Mouse (Mus musculus): ENCODE data around the gene Sec22a. TPM values are rescaled to one million over a fixed set of nuclear protein-coding genes. Genes with fewer than 3 reads are reported as not detected.

The Sec22a gene
- polyA plus RNA-seq, 1 experiment from 2014 or later, result 11.8 TPM

DNA sequence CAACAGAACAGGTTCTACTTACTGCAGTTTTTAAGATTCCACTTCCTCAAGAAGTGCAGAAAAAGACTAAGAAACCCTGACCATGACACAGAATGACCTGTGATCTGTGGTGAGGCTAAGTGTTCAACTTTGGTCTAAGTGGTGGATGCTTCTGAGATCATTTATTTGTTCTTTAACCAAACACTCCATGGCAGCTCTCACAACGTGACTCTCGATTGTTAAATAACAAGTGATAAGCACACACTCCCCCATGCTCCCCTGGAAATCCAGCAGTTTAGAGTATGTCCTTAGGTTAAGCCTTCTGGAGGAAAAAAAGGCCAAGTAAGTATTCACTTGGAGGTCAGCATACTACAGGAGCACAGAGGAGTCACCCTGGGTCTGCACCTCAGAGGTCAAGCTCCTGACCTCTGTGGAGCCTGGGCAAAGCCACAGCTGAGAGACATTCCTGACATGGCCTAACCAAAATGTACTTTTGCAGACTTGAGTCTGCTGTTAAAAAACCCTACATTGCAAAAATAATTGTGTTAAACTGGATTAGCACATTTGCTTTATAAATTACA, 53.1 kb downstream of the Sec22a start:
- 48% methylated on average over 2 of the region's 2 CpGs for WGBS (ENCODE audit: insufficient replicate concordance)
- no peak for DNase-seq
- no peak for ATAC-seq (ENCODE audit: low read depth)
- Histone ChIP-seq H3K4me1 (replicated peaks) (peaks cover 5% of the 10 kb centered on the region), H3K27ac (no peak overlapping the region), H3K4me2 (no peak overlapping the region), H3K36me3 (no peaks in the 10 kb centered on the region), H3K9me3 (replicated peaks) (no peaks in the 10 kb centered on the region), H3K27me3 (no peaks in the 10 kb centered on the region), H3K4me3 (replicated peaks) (no peak overlapping the region), H3K9ac (no peak overlapping the region)

DNA sequence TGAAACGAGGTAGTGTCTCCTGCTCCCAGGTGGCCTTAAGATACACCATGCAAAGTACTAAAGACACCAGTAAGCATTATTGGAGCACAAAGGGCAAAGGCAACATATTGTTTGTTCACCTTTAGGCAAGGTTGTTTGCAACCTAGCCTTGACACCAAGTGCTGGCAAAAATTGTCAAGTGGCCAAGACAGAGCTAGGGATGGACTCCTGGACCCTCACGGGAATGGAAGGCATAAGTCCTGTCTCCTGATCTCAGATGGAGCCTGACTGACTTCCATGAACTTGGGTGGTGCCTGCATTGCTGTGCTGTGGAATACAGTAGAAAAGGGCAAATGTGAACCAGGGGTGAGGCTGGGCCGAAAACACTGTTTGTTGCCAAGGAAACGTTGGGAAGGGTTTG, 54.1 kb downstream of the Sec22a start:
- Histone ChIP-seq H3K27me3 (no peaks in the 10 kb centered on the region), H3K4me3 (replicated peaks) (no peak overlapping the region), H3K27ac (no peak overlapping the region), H3K4me2 (no peak overlapping the region), H3K9ac (no peak overlapping the region), H3K36me3 (no peaks in the 10 kb centered on the region), H3K9me3 (replicated peaks) (no peaks in the 10 kb centered on the region), H3K4me1 (replicated peaks) (peaks cover 5% of the 10 kb centered on the region)
- DNase-seq (no peak), ATAC-seq (ENCODE audit: low read depth) (no peak)
- 61% methylated on average over 4 of the region's 4 CpGs for WGBS (ENCODE audit: insufficient replicate concordance)

DNA sequence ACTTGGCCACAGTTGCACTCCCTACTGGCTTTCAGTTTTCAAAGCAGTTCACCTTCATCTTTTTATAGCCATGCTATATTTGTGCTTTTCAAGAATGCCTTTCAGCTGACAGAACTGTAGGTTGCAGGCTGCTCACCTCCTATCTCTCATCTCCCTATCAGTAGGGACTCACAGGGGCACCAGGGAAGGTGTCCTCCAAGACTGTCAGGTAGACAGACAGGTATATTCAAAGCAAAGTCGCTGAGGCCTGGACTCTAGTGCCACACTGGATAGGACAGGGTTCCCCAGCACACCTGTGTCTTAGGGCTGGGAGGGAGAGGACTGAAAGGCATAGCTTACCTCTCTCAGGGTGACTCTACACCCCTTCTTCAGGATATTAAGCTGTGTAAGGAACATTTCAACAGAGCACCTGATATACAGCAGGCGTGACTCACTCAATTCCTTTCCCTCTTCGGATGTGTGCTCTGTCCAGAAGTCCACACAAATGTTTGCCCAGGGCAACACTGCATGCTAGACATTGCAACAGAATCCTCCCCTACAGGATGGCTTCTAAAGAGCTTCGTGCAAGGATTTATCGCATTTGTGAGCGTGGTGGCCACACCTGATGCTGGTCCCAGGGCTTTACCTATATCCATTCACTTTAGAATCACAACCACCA, 55.1 kb downstream of the Sec22a start:
- peak; percentile 50 for ATAC-seq (ENCODE audit: low read depth)
- no peak for DNase-seq

GRCm38 (mm10) chr16:35308016-35308415, 55.7 kb downstream of the Sec22a start:
- ATAC-seq (ENCODE audit: low read depth) (no peak), DNase-seq (no peak)
- Histone ChIP-seq H3K27me3 (no peaks in the 10 kb centered on the region), H3K4me2 (no peak overlapping the region), H3K27ac (no peak overlapping the region), H3K4me1 (replicated peaks) (peaks cover 5% of the 10 kb centered on the region), H3K9ac (no peak overlapping the region), H3K4me3 (replicated peaks) (no peak overlapping the region), H3K9me3 (replicated peaks) (no peaks in the 10 kb centered on the region), H3K36me3 (no peaks in the 10 kb centered on the region)
- WGBS (ENCODE audit: insufficient replicate concordance), result 62% methylated on average over 6 of the region's 6 CpGs

More for the DNA sequence above, 55.1 kb downstream of the Sec22a start:
- H3K9ac ChIP-seq, result no peak overlapping the region
- no peaks in the 10 kb centered on the region for H3K9me3 ChIP-seq (replicated peaks)
- H3K27ac ChIP-seq, result no peak overlapping the region
- WGBS (ENCODE audit: insufficient replicate concordance), result 61% methylated on average over 6 of the region's 6 CpGs
- no peaks in the 10 kb centered on the region for H3K27me3 ChIP-seq
- no peak overlapping the region for H3K4me2 ChIP-seq
- no peaks in the 10 kb centered on the region for H3K36me3 ChIP-seq
- no peak overlapping the region for H3K4me3 ChIP-seq (replicated peaks)
- peaks cover 5% of the 10 kb centered on the region for H3K4me1 ChIP-seq (replicated peaks)

DNA sequence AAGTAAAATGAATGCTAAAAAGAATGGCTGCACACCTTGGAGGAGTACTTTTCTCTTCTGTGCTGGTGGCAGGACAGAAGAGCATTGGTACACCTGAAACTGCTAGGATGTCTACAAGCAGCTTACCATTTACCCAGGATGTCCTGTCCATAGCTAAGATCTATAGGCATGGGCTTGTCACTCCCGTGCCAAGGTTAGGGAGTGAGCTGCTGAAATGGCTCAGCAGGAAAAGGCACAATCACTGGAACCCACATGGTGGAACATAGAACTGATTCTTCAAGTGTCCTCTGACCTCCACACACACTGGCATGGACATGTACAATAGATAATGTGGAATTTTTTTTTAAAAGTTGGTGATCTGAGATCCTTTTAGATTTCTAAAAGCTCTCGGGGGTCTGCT, 56.4 kb downstream of the Sec22a start:
- peaks cover 5% of the 10 kb centered on the region for H3K4me1 ChIP-seq (replicated peaks)
- no peak overlapping the region for H3K4me3 ChIP-seq (replicated peaks)
- H3K27me3 ChIP-seq, result no peaks in the 10 kb centered on the region
- 66% methylated on average over 2 of the region's 2 CpGs for WGBS (ENCODE audit: insufficient replicate concordance)
- ATAC-seq (ENCODE audit: low read depth), result no peak
- no peak overlapping the region for H3K9ac ChIP-seq
- H3K36me3 ChIP-seq, result no peaks in the 10 kb centered on the region
- H3K9me3 ChIP-seq (replicated peaks), result no peaks in the 10 kb centered on the region
- no peak overlapping the region for H3K27ac ChIP-seq
- no peak for DNase-seq
- H3K4me2 ChIP-seq, result no peak overlapping the region

GRCm38 (mm10) chr16:35306631-35307030, 57.1 kb downstream of the Sec22a start:
- Histone ChIP-seq H3K9ac (no peak overlapping the region), H3K4me3 (replicated peaks) (no peak overlapping the region), H3K4me1 (replicated peaks) (peaks cover 5% of the 10 kb centered on the region), H3K9me3 (replicated peaks) (no peaks in the 10 kb centered on the region), H3K27me3 (no peaks in the 10 kb centered on the region), H3K4me2 (no peak overlapping the region), H3K36me3 (no peaks in the 10 kb centered on the region), H3K27ac (no peak overlapping the region)
- ATAC-seq (ENCODE audit: low read depth), result no peak
- DNase-seq, result no peak
- WGBS (ENCODE audit: insufficient replicate concordance), result 60% methylated on average over 2 of the region's 2 CpGs

DNA sequence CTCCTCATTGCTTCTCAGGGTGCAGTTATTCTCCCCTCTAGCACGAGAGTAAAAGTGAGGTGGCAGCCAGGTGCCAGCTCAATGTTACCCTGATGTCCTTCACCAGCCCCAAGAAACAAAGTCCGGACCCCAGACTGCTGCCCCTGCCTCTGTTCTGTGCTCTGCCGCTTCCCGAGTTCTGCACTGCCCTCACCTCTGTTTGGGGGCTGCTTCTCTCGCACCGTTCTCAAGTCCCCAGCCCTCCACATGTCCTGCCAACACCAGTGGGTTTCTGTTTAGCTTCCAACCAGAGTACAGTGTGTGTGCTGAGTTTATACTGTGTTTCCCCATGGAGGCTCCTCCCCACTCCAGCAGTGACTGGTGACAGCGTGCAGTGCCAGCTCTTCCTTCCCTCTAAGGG, 58.5 kb downstream of the Sec22a start:
- 70% methylated on average over 7 of the region's 7 CpGs for WGBS (ENCODE audit: insufficient replicate concordance)

GRCm38 (mm10) chr16:35304416-35304815, 59.3 kb downstream of the Sec22a start:
- H3K4me3 ChIP-seq (replicated peaks), result no peak overlapping the region
- DNase-seq (no peak), ATAC-seq (ENCODE audit: low read depth) (no peak)
- H3K36me3 ChIP-seq, result no peaks in the 10 kb centered on the region
- no peak overlapping the region for H3K27ac ChIP-seq
- WGBS (ENCODE audit: insufficient replicate concordance), result 65% methylated on average over 5 of the region's 5 CpGs
- H3K9ac ChIP-seq, result no peak overlapping the region
- no peaks in the 10 kb centered on the region for H3K27me3 ChIP-seq
- H3K4me1 ChIP-seq (replicated peaks), result no peaks in the 10 kb centered on the region
- H3K9me3 ChIP-seq (replicated peaks), result no peaks in the 10 kb centered on the region
- no peak overlapping the region for H3K4me2 ChIP-seq

More for the DNA sequence above, 58.5 kb downstream of the Sec22a start:
- no peak for DNase-seq
- Histone ChIP-seq H3K4me3 (replicated peaks) (no peak overlapping the region), H3K36me3 (no peaks in the 10 kb centered on the region), H3K9ac (no peak overlapping the region), H3K27me3 (no peaks in the 10 kb centered on the region), H3K4me2 (no peak overlapping the region), H3K9me3 (replicated peaks) (no peaks in the 10 kb centered on the region), H3K4me1 (replicated peaks) (peaks cover 5% of the 10 kb centered on the region), H3K27ac (no peak overlapping the region)
- ATAC-seq (ENCODE audit: low read depth), result no peak

DNA sequence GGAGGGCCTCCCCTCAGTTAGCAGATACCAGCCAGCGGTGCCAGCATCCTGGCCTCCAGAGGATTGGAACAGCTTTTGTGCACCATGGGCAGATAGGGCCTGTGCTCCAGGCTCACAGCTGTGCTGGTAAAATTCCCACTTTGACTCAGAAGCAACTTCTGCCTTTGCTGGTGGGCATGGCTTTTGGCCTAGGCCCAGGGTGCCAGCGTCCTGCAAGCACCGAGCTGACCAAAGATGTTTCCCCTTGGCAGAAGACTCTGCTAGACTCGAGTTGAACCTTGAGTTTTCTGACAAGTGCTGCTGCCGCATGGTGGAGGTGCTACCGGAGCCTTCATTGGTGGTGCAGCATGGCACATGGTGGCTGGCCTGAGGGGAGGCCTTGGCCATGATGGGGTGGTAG, 60.0 kb downstream of the Sec22a start:
- no peak overlapping the region for H3K27ac ChIP-seq
- H3K9ac ChIP-seq, result no peak overlapping the region
- DNase-seq (no peak), ATAC-seq (ENCODE audit: low read depth) (no peak)
- H3K4me3 ChIP-seq (replicated peaks), result no peak overlapping the region
- H3K9me3 ChIP-seq (replicated peaks), result no peaks in the 10 kb centered on the region
- no peaks in the 10 kb centered on the region for H3K4me1 ChIP-seq (replicated peaks)
- no peaks in the 10 kb centered on the region for H3K36me3 ChIP-seq
- 75% methylated on average over 6 of the region's 6 CpGs for WGBS (ENCODE audit: insufficient replicate concordance)
- no peaks in the 10 kb centered on the region for H3K27me3 ChIP-seq
- no peak overlapping the region for H3K4me2 ChIP-seq

GRCm38 (mm10) chr16:35302441-35303280, 61.1 kb downstream of the Sec22a start:
- 36% methylated on average over 7 of the region's 7 CpGs for WGBS (ENCODE audit: insufficient replicate concordance)

DNA sequence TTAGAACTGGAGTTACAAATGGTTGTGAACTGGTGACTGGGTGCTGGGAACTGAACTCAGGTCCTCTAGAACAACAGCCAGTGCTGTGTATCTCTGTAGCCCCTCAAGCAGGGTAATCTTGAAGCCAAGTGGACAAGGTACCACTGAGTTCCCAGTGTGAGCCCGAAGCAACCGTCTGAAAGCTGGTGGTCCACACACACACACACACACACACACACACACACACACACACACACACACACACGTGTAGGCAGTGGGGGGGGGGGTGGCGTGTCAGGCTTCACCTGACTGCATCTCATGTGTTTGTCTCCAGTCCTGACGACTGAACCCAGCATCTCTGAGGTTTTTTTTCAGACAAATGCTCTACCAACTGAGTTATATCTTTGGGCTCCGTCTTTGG, 63.6 kb downstream of the Sec22a start:
- ATAC-seq (ENCODE audit: low read depth) (no peak), DNase-seq (no peak)
- WGBS (ENCODE audit: insufficient replicate concordance), result 65% methylated on average over 6 of the region's 6 CpGs
- no peak overlapping the region for H3K4me3 ChIP-seq (replicated peaks)
- no peaks in the 10 kb centered on the region for H3K36me3 ChIP-seq
- H3K4me1 ChIP-seq (replicated peaks), result no peaks in the 10 kb centered on the region
- no peaks in the 10 kb centered on the region for H3K27me3 ChIP-seq
- no peak overlapping the region for H3K27ac ChIP-seq
- H3K9ac ChIP-seq, result no peak overlapping the region
- no peak overlapping the region for H3K4me2 ChIP-seq
- no peaks in the 10 kb centered on the region for H3K9me3 ChIP-seq (replicated peaks)

More at GRCm38 (mm10) chr16:35302441-35303280, 61.1 kb downstream of the Sec22a start:
- ATAC-seq (ENCODE audit: low read depth), result no peak
- no peak overlapping the region for H3K9ac ChIP-seq
- H3K9me3 ChIP-seq (replicated peaks), result no peaks in the 10 kb centered on the region
- H3K4me3 ChIP-seq (replicated peaks), result no peak overlapping the region
- no peaks in the 10 kb centered on the region for H3K4me1 ChIP-seq (replicated peaks)
- H3K36me3 ChIP-seq, result no peaks in the 10 kb centered on the region
- H3K27ac ChIP-seq, result no peak overlapping the region
- DNase-seq, result no peak
- no peaks in the 10 kb centered on the region for H3K27me3 ChIP-seq
- H3K4me2 ChIP-seq, result no peak overlapping the region

Measured in liver, embryonic 13.5 days (tissue).